Mouse (Mus musculus): Measurements from ENCODE around the gene Plcb4.

DNA sequence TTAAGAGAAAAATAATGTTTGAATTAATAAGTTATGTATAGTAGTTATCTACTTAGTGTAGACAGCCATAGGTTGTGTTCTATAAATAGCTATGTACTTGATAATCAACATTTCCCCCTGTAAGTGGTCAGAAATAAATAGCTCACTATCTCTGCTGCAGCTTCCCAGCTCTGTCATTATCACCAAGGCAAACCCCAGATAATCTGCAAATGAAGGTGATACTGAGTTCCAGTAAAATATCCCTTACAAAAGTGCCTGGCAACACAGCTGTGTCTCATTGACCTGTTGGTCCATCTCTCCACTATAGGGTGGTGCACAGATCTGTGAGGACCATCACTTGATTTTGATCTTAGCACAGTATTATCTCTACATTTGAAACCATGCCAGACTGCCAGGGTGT, 179.3 kb downstream of the Plcb4 start:
- no peak for TF ChIP-seq POLR2A (IDR thresholded peaks at IDR 0.05; ENCODE audit: borderline replicate concordance, extremely low read depth, low read depth, low read length)
- TF ChIP-seq CTCF (IDR thresholded peaks at IDR 0.05; ENCODE audit: insufficient read depth, low read length), result no peak
